Mouse (Mus musculus): ENCODE results near the gene Sept9. TPM values are rescaled to one million over a fixed set of nuclear protein-coding genes. Genes with fewer than 3 reads are reported as not detected.

Gene Sept9
- total RNA-seq, 2 experiments from 2014 or later = 107 to 123 TPM

- no peak for DNase-seq (ENCODE audit: low spot score in 2 of 2)
These were observed 58.4 kb downstream of the Sept9 start for GRCm38 (mm10) chr11:117257842-117258241.

GRCm38 (mm10) chr11:117259178-117259960 lies 59.9 kb downstream of the Sept9 start:
- no peak for DNase-seq (ENCODE audit: low spot score in 2 of 2)

- no peak for DNase-seq (ENCODE audit: low spot score in 2 of 2)
These were observed 61.2 kb downstream of the Sept9 start for GRCm38 (mm10) chr11:117260631-117261030.

- DNase-seq (ENCODE audit: low spot score in 2 of 2) = no peak
These were observed 63.8 kb downstream of the Sept9 start for GRCm38 (mm10) chr11:117263096-117263808.

GRCm38 (mm10) chr11:117264162-117265021 lies 64.9 kb downstream of the Sept9 start:
- no peak for DNase-seq (ENCODE audit: low spot score in 2 of 2)

GRCm38 (mm10) chr11:117265270-117265980 lies 66.0 kb downstream of the Sept9 start:
- DNase-seq (ENCODE audit: low spot score in 2 of 2) = peak in 1 of 2 experiments; percentile 55

- DNase-seq (ENCODE audit: low spot score in 2 of 2) = peak; percentile 87
These were observed 66.8 kb downstream of the Sept9 start for GRCm38 (mm10) chr11:117265981-117266905.

GRCm38 (mm10) chr11:117266906-117267721 lies 67.7 kb downstream of the Sept9 start:
- DNase-seq (ENCODE audit: low spot score in 2 of 2) = peak; percentile 63 to 69

- no peak for DNase-seq (ENCODE audit: low spot score in 2 of 2)
These were observed 68.4 kb downstream of the Sept9 start for GRCm38 (mm10) chr11:117267828-117268227.

GRCm38 (mm10) chr11:117268304-117268956 lies 69.0 kb downstream of the Sept9 start:
- DNase-seq (ENCODE audit: low spot score in 2 of 2) = no peak

GRCm38 (mm10) chr11:117269053-117269702 lies 69.7 kb downstream of the Sept9 start:
- no peak for DNase-seq (ENCODE audit: low spot score in 2 of 2)

GRCm38 (mm10) chr11:117269946-117270345 lies 70.5 kb downstream of the Sept9 start:
- no peak for DNase-seq (ENCODE audit: low spot score in 2 of 2)

GRCm38 (mm10) chr11:117274973-117275372 lies 75.5 kb downstream of the Sept9 start:
- no peak for DNase-seq (ENCODE audit: low spot score in 2 of 2)

GRCm38 (mm10) chr11:117275999-117276398 lies 76.5 kb downstream of the Sept9 start:
- DNase-seq (ENCODE audit: low spot score in 2 of 2) = peak; percentile 55 to 59

- no peak for DNase-seq (ENCODE audit: low spot score in 2 of 2)
These were observed 77.5 kb downstream of the Sept9 start for GRCm38 (mm10) chr11:117276946-117277345.

GRCm38 (mm10) chr11:117278113-117278512 lies 78.7 kb downstream of the Sept9 start:
- DNase-seq (ENCODE audit: low spot score in 2 of 2) = no peak

GRCm38 (mm10) chr11:117278514-117278913 lies 79.1 kb downstream of the Sept9 start:
- no peak for DNase-seq (ENCODE audit: low spot score in 2 of 2)

- DNase-seq (ENCODE audit: low spot score in 2 of 2) = no peak
These were observed 80.5 kb downstream of the Sept9 start for GRCm38 (mm10) chr11:117279993-117280392.

Data from adrenal gland, adult 18-20 months (tissue).